Mouse (Mus musculus) testis, adult 2 months (tissue): ENCODE data around the gene Nr1d1. TPM values are rescaled to one million over a fixed set of nuclear protein-coding genes. Genes with fewer than 3 reads are reported as not detected.

Experiments
- H3K27ac ChIP-seq: fragments of 200-500 bp; 2 replicates; pipeline ENCODE4 v1.5.1; 2012; ENCODE audit warnings: low read depth, low read length; ENCODE audit not compliant: control insufficient read depth, insufficient read depth
- H3K27me3 ChIP-seq: fragments of 200-500 bp; 2 replicates; pipeline ENCODE4 v1.6.1; 2012; ENCODE audit warnings: mild to moderate bottlenecking, low read length, moderate library complexity; ENCODE audit not compliant: control insufficient read depth, insufficient read depth
- H3K36me3 ChIP-seq: fragments of 200-500 bp; 2 replicates; pipeline ENCODE4 v1.6.1; 2012; ENCODE audit warnings: mild to moderate bottlenecking, low read length; ENCODE audit not compliant: control insufficient read depth, insufficient read depth
- H3K4me1 ChIP-seq: fragments of 200-500 bp; 2 replicates; pipeline ENCODE4 v1.6.1; 2012; ENCODE audit warnings: low read length; ENCODE audit not compliant: control insufficient read depth, insufficient read depth
- H3K4me3 ChIP-seq: fragments of 200-500 bp; 2 replicates; pipeline ENCODE4 v1.5.1; 2012; ENCODE audit warnings: low read depth, mild to moderate bottlenecking, low read length, moderate library complexity, mixed read lengths; ENCODE audit not compliant: control insufficient read depth
- CTCF ChIP-seq: fragments of 200-500 bp; IDR thresholded peaks from 2 replicates; pipeline ENCODE4 v1.5.1; 2012; ENCODE audit warnings: low read depth, mild to moderate bottlenecking, inconsistent platforms, low read length, moderate library complexity; ENCODE audit not compliant: control insufficient read depth, insufficient read depth, insufficient replicate concordance
- POLR2A ChIP-seq: fragments of 200-500 bp; IDR thresholded peaks from 2 replicates; pipeline ENCODE4 v1.6.1; 2012; ENCODE audit warnings: low read depth, mild to moderate bottlenecking, inconsistent platforms, low read length, moderate library complexity; ENCODE audit not compliant: control insufficient read depth
- polyA plus RNA-seq: library from polyadenylated mRNA; depleted of rRNA; stranded (reverse); fragments of >200 nt; gene quantifications from 2 replicates; pipeline ENCODE4 v1.2.3, GENCODE M21; 2012; rRNA removed

The Nr1d1 gene
- polyA plus RNA-seq, 1 experiment: 34.7 TPM

DNA sequence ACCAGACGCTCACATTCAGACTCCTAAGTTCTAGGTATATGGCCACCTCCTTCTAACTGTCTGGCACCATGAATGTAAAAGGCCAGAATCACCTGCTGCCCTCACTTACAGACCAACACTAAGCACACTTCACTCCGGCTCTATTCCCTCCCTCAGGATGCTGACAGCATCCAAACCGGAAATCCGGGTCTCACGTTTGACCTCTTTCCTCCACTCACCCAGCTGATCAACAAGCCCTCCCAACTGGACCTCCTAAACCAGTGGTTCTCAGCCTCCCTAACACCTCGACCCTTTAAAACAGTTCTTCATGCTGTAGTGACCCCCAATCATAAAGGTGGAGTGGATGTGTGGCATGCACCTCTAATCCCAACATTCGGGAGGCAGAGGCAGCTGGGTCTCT, 52.0 kb downstream of the Nr1d1 start:
- Histone ChIP-seq H3K27me3 (no peaks in the 10 kb centered on the region), H3K36me3 (peaks cover 1% of the 10 kb centered on the region; the same call in 1 of the 2 replicates), H3K27ac (no peak overlapping the region), H3K4me3 (no peak overlapping the region), H3K4me1 (no peaks in the 10 kb centered on the region; the same call in 1 of the 2 replicates)
- TF ChIP-seq POLR2A (no peak), CTCF (no peak)

DNA sequence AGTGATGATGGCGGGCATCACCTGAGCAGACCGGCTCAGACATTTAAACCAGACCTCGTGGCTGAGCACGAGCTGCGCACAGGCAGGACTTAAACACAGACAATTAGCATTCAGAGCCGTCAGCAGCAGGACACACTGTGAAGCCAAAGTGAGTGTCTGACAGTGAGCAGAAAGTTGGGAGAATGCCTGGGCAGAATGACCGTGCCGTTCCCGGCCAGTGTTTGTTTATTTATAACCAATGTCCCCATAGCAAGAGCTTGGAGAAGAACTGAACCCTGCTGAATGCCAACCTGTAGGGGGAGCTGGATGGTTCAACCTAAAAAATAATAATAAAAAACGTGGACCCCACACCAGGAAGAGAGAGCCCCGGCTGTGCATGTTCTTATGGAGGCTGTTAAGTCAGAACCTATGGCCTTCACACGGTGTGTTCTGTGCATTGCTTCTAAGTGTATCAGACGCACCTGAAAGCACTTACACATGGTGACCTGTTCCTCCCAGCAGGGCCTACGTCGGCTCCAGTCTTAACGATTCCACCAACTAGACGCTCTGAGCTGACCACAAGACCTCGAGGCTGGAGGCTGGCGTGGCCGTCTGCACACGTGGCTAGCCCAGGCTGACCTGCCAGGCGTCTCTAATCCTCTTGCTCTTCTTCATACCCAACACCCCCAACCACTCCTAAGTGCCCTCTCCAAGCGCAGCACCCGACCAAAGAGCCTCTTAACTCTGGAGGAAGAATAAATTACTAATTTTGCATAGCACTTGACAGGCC, 53.5 kb downstream of the Nr1d1 start:
- no peak overlapping the region for H3K4me3 ChIP-seq
- peak overlapping the region; percentile 48 for H3K27ac ChIP-seq
- H3K27me3 ChIP-seq: no peaks in the 10 kb centered on the region
- TF ChIP-seq CTCF (no peak), POLR2A (no peak)
- H3K36me3 ChIP-seq: peaks cover 1% of the 10 kb centered on the region; the same call in 1 of the 2 replicates
- H3K4me1 ChIP-seq: no peaks in the 10 kb centered on the region; the same call in 1 of the 2 replicates

DNA sequence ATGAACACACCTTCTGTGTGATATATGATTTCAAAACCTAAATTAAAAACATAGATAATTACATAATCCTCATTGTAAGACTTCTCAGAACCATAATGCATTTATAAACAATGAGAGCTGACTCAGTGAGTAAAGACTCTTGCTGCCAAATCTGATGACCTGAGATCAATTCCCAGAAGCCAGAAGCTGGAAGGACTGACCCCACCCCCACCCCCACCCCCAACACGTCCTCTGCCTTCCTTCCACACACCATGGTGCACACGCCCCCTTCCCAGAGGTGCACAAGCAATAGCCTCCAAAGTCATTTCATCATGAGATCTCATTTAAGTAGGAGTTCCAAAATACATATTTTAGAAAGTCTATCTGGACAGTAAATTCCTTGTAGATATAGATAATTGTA, 54.4 kb downstream of the Nr1d1 start:
- no peak for TF ChIP-seq CTCF
- no peak for TF ChIP-seq POLR2A
- Histone ChIP-seq H3K27me3 (no peaks in the 10 kb centered on the region), H3K27ac (no peak overlapping the region), H3K4me1 (no peaks in the 10 kb centered on the region; the same call in 1 of the 2 replicates), H3K4me3 (no peak overlapping the region), H3K36me3 (peaks cover 1% of the 10 kb centered on the region; the same call in 1 of the 2 replicates)

Other genes starting within 250 kb of the Nr1d1 start
- 0.10 TPM in 2 replicates for gene Ikzf3, start 229.3 kb downstream of the Nr1d1 start, polyA plus RNA-seq
- gene Zpbp2, start 224.2 kb downstream of the Nr1d1 start, polyA plus RNA-seq: 274 and 283 TPM in 2 replicates
- 96.2 and 111 TPM in 2 replicates for gene Ormdl3, start 188.0 kb downstream of the Nr1d1 start, polyA plus RNA-seq
- not detected in 2 replicates for gene Lrrc3c, start 177.0 kb downstream of the Nr1d1 start, polyA plus RNA-seq
- gene Gm12355, start 149.7 kb downstream of the Nr1d1 start, polyA plus RNA-seq: 0.11 and 0.16 TPM in 2 replicates
- 0.20 TPM in 2 replicates for gene Gsdma3, start 149.0 kb downstream of the Nr1d1 start, polyA plus RNA-seq
- 0.28 and 0.42 TPM in 2 replicates for gene Gsdma2, start 128.6 kb downstream of the Nr1d1 start, polyA plus RNA-seq
- gene Gsdma, start 111.0 kb downstream of the Nr1d1 start, polyA plus RNA-seq: 5.5 and 6.7 TPM in 2 replicates
- 70.2 and 78.9 TPM in 2 replicates for gene Psmd3, start 92.8 kb downstream of the Nr1d1 start, polyA plus RNA-seq
- 0.48 and 0.63 TPM in 2 replicates for gene Csf3, start 74.1 kb downstream of the Nr1d1 start, polyA plus RNA-seq
- gene Med24, start 45.9 kb downstream of the Nr1d1 start, polyA plus RNA-seq: 96.6 and 106 TPM in 2 replicates
- 14.4 and 18.9 TPM in 2 replicates for gene Thra, start 34.7 kb downstream of the Nr1d1 start, polyA plus RNA-seq
- gene Msl1, start 20.2 kb upstream of the Nr1d1 start, polyA plus RNA-seq: 138 and 143 TPM in 2 replicates
- gene Casc3, start 29.6 kb upstream of the Nr1d1 start, polyA plus RNA-seq: 22.0 and 24.9 TPM in 2 replicates
- 2.2 and 2.7 TPM in 2 replicates for gene Rapgefl1, start 61.5 kb upstream of the Nr1d1 start, polyA plus RNA-seq
- gene Wipf2, start 88.3 kb upstream of the Nr1d1 start, polyA plus RNA-seq: 4.3 and 6.4 TPM in 2 replicates
- 2.5 and 2.9 TPM in 2 replicates for gene Cdc6, start 132.5 kb upstream of the Nr1d1 start, polyA plus RNA-seq
- gene Rara, start 152.5 kb upstream of the Nr1d1 start, polyA plus RNA-seq: 18.7 and 20.1 TPM in 2 replicates
- gene Gjd3, start 207.7 kb upstream of the Nr1d1 start, polyA plus RNA-seq: 13.6 and 23.8 TPM in 2 replicates
- 19.4 and 20.4 TPM in 2 replicates for gene Top2a, start 248.9 kb upstream of the Nr1d1 start, polyA plus RNA-seq